Mouse (Mus musculus) adrenal gland, postnatal 36 days (tissue): Measurements from ENCODE around the gene Dtnbp1. TPM values are rescaled to one million over a fixed set of nuclear protein-coding genes. Genes with fewer than 3 reads are reported as not detected.

ENCODE experiments used
- DNase-seq, 2 experiments: peaks; one replicate each; pipeline ENCODE4 v3.0.0; 2021; ENCODE audit warnings: mixed read lengths in 1 of 2
- total RNA-seq, 2 experiments: library from RNA; stranded (reverse); gene quantifications; 2 replicates each; pipeline ENCODE4 v1.2.3; 2021

The Dtnbp1 gene
- total RNA-seq, 2 experiments from 2014 or later: 54.7 to 55.0 TPM

DNA sequence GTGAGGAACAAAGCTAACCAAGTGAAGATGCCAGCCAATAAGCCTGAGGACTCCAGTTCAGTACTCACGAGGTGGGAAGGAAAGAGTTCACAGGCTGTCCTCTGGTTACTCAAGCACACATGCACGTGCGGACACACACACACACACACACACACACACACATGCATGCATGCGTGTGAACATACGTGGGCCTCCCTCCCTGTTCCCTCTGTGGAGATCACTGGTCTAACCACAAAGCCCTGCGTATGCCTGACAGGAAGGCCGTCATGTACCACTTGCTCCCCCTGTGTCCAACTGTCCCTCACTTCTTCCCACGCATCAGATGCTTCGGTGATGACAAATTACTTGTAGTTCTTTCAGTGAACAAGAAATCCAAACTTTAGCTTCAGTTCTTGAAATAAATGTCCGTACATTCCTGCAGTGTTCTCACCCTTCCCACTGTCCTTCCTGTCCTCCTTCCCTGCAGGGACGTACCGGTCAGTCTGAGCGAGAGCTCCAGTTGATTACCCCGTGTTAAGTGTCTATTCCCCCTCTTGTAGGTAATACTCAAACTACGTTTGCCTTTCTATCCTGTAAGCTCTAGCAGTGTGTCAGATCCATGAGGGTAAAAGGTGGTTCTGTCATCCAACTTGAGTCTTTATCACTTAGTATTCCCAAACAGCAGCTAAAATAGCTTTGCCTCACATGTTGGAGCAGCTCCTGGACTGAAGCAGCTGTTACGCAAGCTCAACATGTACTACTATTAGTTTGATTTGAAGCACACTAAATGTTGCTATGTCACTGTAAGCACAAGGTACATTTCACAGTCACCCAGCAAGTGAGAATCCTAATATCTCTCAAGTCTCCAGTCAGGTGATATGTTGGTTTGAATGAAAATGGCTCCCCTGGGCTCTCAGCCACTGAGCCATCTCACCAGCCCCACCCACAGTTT is 53.4 kb downstream of the Dtnbp1 start:
- DNase-seq: no peak

DNA sequence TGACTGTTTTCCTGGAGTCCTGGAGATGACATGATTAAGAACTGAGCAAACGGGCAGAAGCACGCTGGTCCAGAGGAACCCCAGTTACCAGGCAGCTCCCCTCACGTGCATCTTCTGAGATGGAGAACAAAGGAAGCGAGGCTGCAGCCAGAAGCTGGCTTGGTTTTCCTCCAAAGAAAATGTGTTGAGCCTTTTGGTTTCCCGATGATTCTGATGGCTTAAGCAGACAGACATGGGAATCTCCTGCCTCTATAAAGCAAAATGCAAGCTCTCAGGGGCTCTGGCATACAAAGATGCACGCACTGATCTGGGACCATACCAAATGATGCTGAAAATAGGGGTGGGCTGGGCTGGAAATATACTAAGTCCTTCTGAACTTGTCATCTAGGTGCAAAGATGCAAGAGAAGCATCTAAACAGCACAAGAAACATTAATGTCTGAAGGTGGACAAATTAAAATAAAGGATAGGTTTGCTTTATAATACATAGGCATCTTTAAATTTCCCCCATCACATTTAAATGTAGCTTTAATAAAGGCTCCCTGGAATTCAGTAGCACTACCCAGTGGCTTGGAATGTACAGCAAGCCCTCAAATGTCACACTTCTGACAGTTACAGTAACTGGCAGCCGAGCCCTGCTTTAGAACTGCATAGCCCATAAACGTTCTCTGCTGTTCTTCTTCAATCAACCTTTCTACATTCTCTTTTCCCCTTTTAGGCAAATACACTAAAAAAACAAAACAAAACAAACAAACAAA is 54.9 kb downstream of the Dtnbp1 start:
- DNase-seq: no peak

GRCm38 (mm10) chr13:44943618-44944017 is 58.3 kb downstream of the Dtnbp1 start:
- DNase-seq: no peak

DNA sequence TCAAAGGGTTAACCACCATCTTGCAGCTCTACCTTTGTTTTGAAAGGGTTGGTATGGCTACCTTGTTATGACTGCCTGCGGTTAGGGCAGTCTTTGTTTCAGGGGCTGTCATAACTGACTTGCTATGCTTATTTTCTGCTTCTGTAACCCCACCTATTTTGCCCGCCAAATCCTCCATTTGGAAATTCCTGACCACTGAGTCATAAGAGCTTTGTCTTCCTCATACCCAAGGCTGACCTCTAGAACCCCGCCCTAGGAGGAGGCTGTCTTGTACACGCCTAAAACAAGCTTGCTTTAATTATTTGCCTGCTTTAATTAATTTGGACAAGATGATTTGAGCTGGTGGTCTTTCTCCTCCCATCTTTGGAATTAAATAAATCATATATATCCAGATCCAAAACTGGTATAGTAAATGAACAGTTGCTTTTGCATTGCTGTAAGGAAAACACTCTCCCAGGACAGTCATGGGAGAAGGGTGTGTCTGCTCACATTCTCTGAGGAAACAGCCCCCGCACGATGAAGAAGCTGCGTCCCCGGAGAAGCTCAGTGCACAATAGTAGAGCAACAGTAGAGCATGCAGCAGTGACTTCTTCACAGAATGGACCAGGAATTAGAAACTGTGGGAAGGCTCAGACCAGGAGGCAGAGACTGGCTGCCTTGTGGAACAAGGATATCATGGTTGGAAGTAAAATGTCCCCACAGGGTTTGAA is 62.5 kb downstream of the Dtnbp1 start:
- DNase-seq: no peak

DNA sequence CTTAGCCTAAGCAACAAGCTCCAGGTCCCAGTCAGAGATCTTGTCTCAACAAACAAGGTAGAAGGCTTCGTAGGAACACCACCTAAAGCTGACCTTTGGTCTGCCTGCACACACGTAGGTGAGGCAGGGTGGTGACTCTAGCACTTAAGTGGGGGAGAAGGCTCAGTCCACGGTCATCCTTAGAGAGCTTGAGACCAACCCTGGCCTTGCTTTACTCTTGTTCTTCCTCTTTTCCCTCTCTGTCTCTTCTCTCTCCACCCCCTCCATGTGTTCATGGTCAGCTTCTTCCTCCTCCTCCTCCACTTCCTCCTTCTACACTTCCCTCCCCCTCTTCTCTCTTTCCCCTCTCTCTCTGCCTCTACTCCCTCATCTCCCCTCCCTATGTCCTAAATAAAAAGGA is 64.3 kb downstream of the Dtnbp1 start:
- no peak for DNase-seq

DNA sequence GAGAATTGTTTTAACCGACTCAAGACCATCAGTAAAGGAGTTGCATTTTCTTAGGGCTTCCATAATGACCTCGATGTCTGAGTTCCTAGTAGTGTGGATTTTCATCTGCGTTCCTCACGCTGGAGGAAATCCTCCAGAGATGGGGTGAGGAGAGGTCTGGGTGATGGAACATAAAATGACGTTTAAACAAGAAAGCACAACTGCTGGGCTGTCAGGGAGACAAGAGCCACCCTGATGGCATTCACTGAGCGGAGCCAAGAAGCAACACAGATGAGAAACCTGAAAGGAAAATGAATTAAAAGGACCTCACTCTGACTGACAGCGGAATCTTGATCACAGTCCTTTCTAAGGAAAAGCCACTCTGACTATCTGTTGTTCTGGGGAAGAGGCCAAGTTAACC is 68.4 kb downstream of the Dtnbp1 start:
- no peak for DNase-seq

GRCm38 (mm10) chr13:44932307-44933264 is 69.4 kb downstream of the Dtnbp1 start:
- DNase-seq: no peak

GRCm38 (mm10) chr13:44926311-44926710 is 75.6 kb downstream of the Dtnbp1 start:
- no peak for DNase-seq

DNA sequence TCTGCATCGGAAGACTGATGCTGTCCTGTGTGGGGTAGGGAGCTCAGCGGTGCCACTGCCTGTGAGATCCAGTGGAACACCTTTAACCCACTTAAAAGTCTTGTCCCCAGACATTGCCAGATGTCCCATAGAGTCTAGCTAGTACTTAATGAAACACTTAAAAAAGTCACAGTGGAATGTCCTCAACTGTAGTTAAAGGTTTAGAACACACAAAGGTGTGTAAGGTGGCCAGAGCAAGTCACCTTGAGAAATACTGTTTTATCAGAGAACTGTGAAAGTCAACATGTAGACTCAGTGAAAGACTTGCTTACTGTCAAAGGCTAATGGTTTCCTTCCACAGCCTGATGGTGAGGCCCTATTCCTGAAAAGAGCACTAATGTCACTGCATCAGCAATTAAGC is 76.8 kb downstream of the Dtnbp1 start:
- DNase-seq: no peak

DNA sequence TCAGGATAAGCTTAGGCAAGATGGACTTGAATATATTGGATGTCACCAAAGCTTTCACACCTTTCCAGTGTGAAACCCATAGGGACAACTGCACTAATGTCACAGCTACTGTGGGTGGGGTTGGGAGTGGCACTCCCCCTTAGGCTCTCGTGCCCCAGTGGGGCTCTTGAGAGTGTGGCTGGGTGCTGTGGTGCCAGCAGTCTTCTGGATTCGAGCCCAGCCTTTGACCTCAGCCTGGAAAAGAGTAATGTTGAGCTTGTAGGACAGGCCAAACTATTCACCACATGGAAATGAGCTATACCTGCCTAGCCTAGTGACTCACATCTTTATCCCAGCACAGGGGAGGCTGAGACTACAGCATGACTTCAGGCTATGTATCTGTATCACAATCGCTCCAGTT is 77.9 kb downstream of the Dtnbp1 start:
- peak; percentile 16 to 42 for DNase-seq

- DNase-seq: no peak
Observed at GRCm38 (mm10) chr13:44921721-44922120, 80.2 kb downstream of the Dtnbp1 start.

- no peak for DNase-seq
Observed at GRCm38 (mm10) chr13:44921095-44921494, 80.9 kb downstream of the Dtnbp1 start.

- no peak for DNase-seq
Observed at GRCm38 (mm10) chr13:44918269-44918668, 83.7 kb downstream of the Dtnbp1 start.

GRCm38 (mm10) chr13:44917202-44917601 is 84.7 kb downstream of the Dtnbp1 start:
- DNase-seq: no peak

DNA sequence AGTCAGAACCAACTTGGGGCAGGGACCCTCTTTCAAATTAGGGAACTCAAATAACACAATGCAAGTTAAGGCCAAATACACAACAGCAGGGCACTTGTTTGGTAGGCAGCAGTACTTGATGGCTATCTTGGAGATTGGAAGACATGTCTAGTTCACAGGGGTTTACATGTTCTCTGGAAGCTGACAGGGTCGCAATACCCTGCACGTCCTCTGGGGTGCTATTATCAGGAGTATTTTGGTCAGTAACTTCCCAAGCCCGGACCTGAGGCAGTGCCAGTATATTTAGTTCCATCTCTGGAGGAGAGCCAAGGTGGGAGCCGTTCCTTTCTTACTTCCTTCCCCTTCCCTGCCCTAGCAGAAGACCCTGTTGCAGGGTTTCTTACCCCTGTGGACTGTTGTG is 86.0 kb downstream of the Dtnbp1 start:
- DNase-seq: no peak

GRCm38 (mm10) chr13:44915382-44915781 is 86.6 kb downstream of the Dtnbp1 start:
- no peak for DNase-seq

DNA sequence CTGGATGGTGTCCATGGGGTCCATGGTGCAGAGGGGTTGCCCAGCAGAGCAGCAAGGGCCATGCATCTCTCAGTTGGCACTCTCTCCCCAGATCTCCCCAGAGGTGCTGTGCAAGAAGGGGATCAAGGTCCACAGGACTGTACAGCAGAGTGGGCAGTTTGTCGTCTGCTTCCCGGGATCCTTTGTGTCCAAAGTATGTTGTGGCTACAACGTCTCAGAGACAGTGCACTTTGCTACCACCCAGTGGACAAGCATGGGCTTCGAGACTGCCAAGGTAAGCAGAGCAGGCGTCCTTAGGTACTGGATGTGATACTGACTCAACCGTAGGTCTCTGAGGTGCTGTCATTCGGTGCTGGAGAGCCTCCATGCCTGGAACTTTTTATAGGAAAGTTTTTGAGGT is 88.4 kb downstream of the Dtnbp1 start:
- DNase-seq: no peak

GRCm38 (mm10) chr13:44912851-44913250 is 89.1 kb downstream of the Dtnbp1 start:
- DNase-seq: peak; percentile 55 to 67

GRCm38 (mm10) chr13:44908790-44909189 is 93.2 kb downstream of the Dtnbp1 start:
- DNase-seq: no peak

DNA sequence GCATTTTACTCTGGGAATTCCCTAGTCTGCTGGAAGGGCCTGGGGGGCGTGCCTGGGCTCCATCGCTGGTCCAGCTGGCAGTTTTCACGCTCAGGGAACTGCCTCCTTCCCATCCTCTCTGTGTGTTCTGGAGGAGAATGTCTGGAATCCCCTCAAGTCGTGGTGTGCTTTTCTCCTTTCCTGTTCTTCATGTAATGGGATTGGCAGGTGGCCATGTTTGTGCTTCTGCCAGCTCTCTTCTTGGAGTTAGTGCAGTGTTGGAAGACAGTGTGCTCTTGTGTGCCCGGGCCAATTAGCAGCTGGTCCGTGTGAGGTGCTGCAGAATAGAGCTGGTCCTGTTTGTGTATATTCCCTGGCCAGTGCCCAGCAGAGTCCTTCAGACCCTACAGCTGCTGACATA is 94.2 kb downstream of the Dtnbp1 start:
- peak; percentile 38 to 73 for DNase-seq

DNA sequence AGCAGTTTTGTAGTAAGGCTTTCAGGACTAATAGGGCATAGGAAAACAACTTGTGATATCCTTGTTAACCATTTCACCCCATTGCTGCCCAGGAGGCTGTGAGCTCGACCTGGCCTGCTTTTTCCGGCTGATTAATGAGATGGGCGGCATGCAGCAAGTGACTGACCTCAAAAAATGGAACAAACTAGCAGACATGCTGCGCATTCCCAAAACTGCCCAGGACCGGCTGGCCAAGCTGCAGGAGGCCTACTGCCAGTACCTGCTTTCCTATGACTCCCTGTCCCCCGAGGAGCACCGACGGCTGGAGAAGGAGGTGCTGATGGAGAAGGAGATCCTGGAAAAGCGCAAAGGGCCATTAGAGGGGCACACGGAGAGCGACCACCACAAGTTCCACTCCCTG is 95.8 kb downstream of the Dtnbp1 start:
- no peak for DNase-seq
